Mouse (Mus musculus): ENCODE measurements around the gene Shank2.

DNA sequence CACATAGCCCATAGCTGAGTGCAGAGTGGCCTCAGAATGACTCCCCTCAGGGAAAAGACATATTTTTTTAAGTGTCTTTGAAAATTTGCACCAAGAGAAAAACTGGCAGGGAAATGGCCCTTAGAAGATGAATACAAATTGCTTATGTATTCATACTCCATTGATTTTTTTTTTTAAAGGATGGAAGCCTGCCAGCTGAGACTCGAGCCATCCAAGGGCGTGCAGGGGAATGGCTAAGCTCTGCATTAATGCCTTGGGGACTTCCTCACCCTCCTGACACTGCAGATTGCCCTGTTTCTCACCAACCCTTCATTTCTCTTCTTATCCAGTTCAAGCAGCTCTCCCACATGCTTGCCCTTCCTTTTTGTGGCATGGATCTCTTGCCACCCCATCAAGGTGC is 85.5 kb downstream of the Shank2 start:
- TF ChIP-seq MAFK (IDR thresholded peaks at IDR 0.05; ENCODE audit: insufficient read depth, low read depth, low read length): no peak
- TF ChIP-seq HCFC1 (IDR thresholded peaks at IDR 0.05; ENCODE audit: borderline replicate concordance, insufficient read depth, low read length): no peak
- no peak for TF ChIP-seq ZNF384 (IDR thresholded peaks at IDR 0.05; ENCODE audit: low read depth, low read length)
- no peak for TF ChIP-seq CHD2 (IDR thresholded peaks at IDR 0.05; ENCODE audit: low read depth, low read length)
- no peak for TF ChIP-seq ZC3H11A (IDR thresholded peaks at IDR 0.05; ENCODE audit: borderline replicate concordance, low read depth, low read length)
